Mouse (Mus musculus) myocyte (in vitro differentiated cells): ENCODE measurements around the gene Yif1b.

Experiments
- E2F4 ChIP-seq: IDR thresholded peaks from one replicate; pipeline ENCODE4 v1.6.1; 2011; ENCODE audit warnings: mild to moderate bottlenecking, control low read depth, moderate library complexity; ENCODE audit not compliant: insufficient read depth
- MAX ChIP-seq: IDR thresholded peaks from one replicate; pipeline ENCODE4 v1.6.1; 2011; ENCODE audit warnings: low read depth, mild to moderate bottlenecking, control low read depth
- POLR2A ChIP-seq: IDR thresholded peaks from one replicate; pipeline ENCODE4 v1.6.1; 2011; ENCODE audit warnings: low read depth, mild to moderate bottlenecking, control low read depth, moderate library complexity; ENCODE audit not compliant: insufficient read length
- POLR2AphosphoS2 ChIP-seq: IDR thresholded peaks from one replicate; pipeline ENCODE4 v1.6.1; 2011; ENCODE audit warnings: low read depth, control low read depth; ENCODE audit not compliant: insufficient read length
- SRF ChIP-seq: IDR thresholded peaks from one replicate; pipeline ENCODE4 v1.6.1; 2011; ENCODE audit warnings: low read depth; ENCODE audit not compliant: control insufficient read depth, insufficient read length

DNA sequence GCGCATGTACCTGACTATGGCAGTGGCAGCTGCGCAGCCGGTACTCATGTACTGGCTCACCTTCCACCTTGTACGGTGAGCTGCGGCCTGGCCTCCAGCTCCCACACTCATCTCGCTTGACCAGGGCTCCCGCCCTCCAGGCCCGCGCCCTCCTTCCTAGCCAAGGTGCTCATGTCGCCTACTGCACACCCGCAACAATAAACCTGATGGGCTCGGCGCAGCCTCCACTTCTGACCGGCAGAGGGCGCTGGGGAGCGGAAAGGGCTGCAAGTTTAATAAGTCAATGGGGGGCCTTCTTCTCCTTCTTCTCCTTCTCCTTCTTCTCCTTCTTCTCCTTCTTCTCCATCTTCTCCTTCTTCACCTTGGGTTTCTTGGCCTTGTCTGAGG is 9.2 kb downstream of the Yif1b start:
- TF ChIP-seq POLR2A (peak; percentile 11), MAX (no peak), POLR2AphosphoS2 (no peak), E2F4 (no peak), SRF (no peak)
